Mouse (Mus musculus): ENCODE data around the gene Hectd1. TPM values are rescaled to one million over a fixed set of nuclear protein-coding genes. Genes with fewer than 3 reads are reported as not detected.
A peak's percentile ranks its signal among the peaks of the same experiment; 100 is the strongest.

The Hectd1 gene
- polyA plus RNA-seq, 1 experiment, result 31.2 TPM

GRCm38 (mm10) chr12:51835219-51835618 lies 5.9 kb upstream of the Hectd1 start:
- Histone ChIP-seq H3K4me3 (replicated peaks; ENCODE audit: control insufficient read depth, low read depth, low read length) (no peak overlapping the region), H3K4me1 (ENCODE audit: control insufficient read depth, insufficient read depth, low read length) (no peaks in the 10 kb centered on the region; the same call in 1 of the 2 replicates), H3K27ac (ENCODE audit: control insufficient read depth, insufficient read depth, low read depth, low read length, poor library complexity) (no peak overlapping the region)
- 27% methylated on average over 3 of the region's 3 CpGs for WGBS
- TF ChIP-seq CTCF (IDR thresholded peaks at IDR 0.05; ENCODE audit: control insufficient read depth, insufficient read depth, low read length) (no peak), POLR2A (IDR thresholded peaks at IDR 0.05; ENCODE audit: borderline replicate concordance, control insufficient read depth, low read depth, low read length) (no peak)

GRCm38 (mm10) chr12:51831931-51832330 lies 2.6 kb upstream of the Hectd1 start:
- 89% methylated on average over 13 of the region's 13 CpGs for WGBS
- Histone ChIP-seq H3K27ac (ENCODE audit: control insufficient read depth, insufficient read depth, low read depth, low read length, poor library complexity) (no peak overlapping the region), H3K4me1 (ENCODE audit: control insufficient read depth, insufficient read depth, low read length) (peaks cover 2% of the 10 kb centered on the region), H3K4me3 (replicated peaks; ENCODE audit: control insufficient read depth, low read depth, low read length) (no peak overlapping the region)
- no peak for TF ChIP-seq POLR2A (IDR thresholded peaks at IDR 0.05; ENCODE audit: borderline replicate concordance, control insufficient read depth, low read depth, low read length)
- no peak for TF ChIP-seq CTCF (IDR thresholded peaks at IDR 0.05; ENCODE audit: control insufficient read depth, insufficient read depth, low read length)

GRCm38 (mm10) chr12:51831296-51831695 lies 2.0 kb upstream of the Hectd1 start:
- H3K4me3 ChIP-seq (replicated peaks; ENCODE audit: control insufficient read depth, low read depth, low read length), result no peak overlapping the region
- 56% methylated on average over 3 of the region's 3 CpGs for WGBS
- H3K4me1 ChIP-seq (ENCODE audit: control insufficient read depth, insufficient read depth, low read length), result peaks cover 2% of the 10 kb centered on the region
- H3K27ac ChIP-seq (ENCODE audit: control insufficient read depth, insufficient read depth, low read depth, low read length, poor library complexity), result no peak overlapping the region
- TF ChIP-seq CTCF (IDR thresholded peaks at IDR 0.05; ENCODE audit: control insufficient read depth, insufficient read depth, low read length) (no peak), POLR2A (IDR thresholded peaks at IDR 0.05; ENCODE audit: borderline replicate concordance, control insufficient read depth, low read depth, low read length) (no peak)

GRCm38 (mm10) chr12:51830671-51831070 lies 1.3 kb upstream of the Hectd1 start:
- whole genome bisulfite sequencing, result 58% methylated on average over 1 of the region's 1 CpGs
- H3K4me3 ChIP-seq (replicated peaks; ENCODE audit: control insufficient read depth, low read depth, low read length), result peak overlapping the region; percentile 17
- H3K4me1 ChIP-seq (ENCODE audit: control insufficient read depth, insufficient read depth, low read length), result peaks cover 2% of the 10 kb centered on the region
- TF ChIP-seq CTCF (IDR thresholded peaks at IDR 0.05; ENCODE audit: control insufficient read depth, insufficient read depth, low read length) (no peak), POLR2A (IDR thresholded peaks at IDR 0.05; ENCODE audit: borderline replicate concordance, control insufficient read depth, low read depth, low read length) (no peak)
- no peak overlapping the region for H3K27ac ChIP-seq (ENCODE audit: control insufficient read depth, insufficient read depth, low read depth, low read length, poor library complexity)

- Histone ChIP-seq H3K27ac (ENCODE audit: control insufficient read depth, insufficient read depth, low read depth, low read length, poor library complexity) (peak overlapping the region; percentile 100), H3K4me1 (ENCODE audit: control insufficient read depth, insufficient read depth, low read length) (peaks cover 2% of the 10 kb centered on the region), H3K4me3 (replicated peaks; ENCODE audit: control insufficient read depth, low read depth, low read length) (peak overlapping the region; percentile 92)
- WGBS, result under 1% methylated on average over 12 of the region's 12 CpGs
- TF ChIP-seq POLR2A (IDR thresholded peaks at IDR 0.05; ENCODE audit: borderline replicate concordance, control insufficient read depth, low read depth, low read length) (no peak), CTCF (IDR thresholded peaks at IDR 0.05; ENCODE audit: control insufficient read depth, insufficient read depth, low read length) (no peak)
Measured at GRCm38 (mm10) chr12:51830077-51830402, 704 bp upstream of the Hectd1 start.

GRCm38 (mm10) chr12:51828716-51829289 lies 533 bp downstream of the Hectd1 start:
- H3K27ac ChIP-seq (ENCODE audit: control insufficient read depth, insufficient read depth, low read depth, low read length, poor library complexity), result peak overlapping the region; percentile 100
- peak overlapping the region; percentile 96 for H3K4me3 ChIP-seq (replicated peaks; ENCODE audit: control insufficient read depth, low read depth, low read length)
- TF ChIP-seq CTCF (IDR thresholded peaks at IDR 0.05; ENCODE audit: control insufficient read depth, insufficient read depth, low read length) (no peak), POLR2A (IDR thresholded peaks at IDR 0.05; ENCODE audit: borderline replicate concordance, control insufficient read depth, low read depth, low read length) (peak; percentile 24; the same call in 1 of the 2 replicates)
- under 1% methylated on average over 65 of the region's 66 CpGs for WGBS
- H3K4me1 ChIP-seq (ENCODE audit: control insufficient read depth, insufficient read depth, low read length), result peaks cover 2% of the 10 kb centered on the region

- H3K27ac ChIP-seq (ENCODE audit: control insufficient read depth, insufficient read depth, low read depth, low read length, poor library complexity), result peak overlapping the region; percentile 100
- peak overlapping the region; percentile 96 for H3K4me3 ChIP-seq (replicated peaks; ENCODE audit: control insufficient read depth, low read depth, low read length)
- WGBS, result 4% methylated on average over 6 of the region's 6 CpGs
- H3K4me1 ChIP-seq (ENCODE audit: control insufficient read depth, insufficient read depth, low read length), result peaks cover 2% of the 10 kb centered on the region
- no peak for TF ChIP-seq CTCF (IDR thresholded peaks at IDR 0.05; ENCODE audit: control insufficient read depth, insufficient read depth, low read length)
- no peak for TF ChIP-seq POLR2A (IDR thresholded peaks at IDR 0.05; ENCODE audit: borderline replicate concordance, control insufficient read depth, low read depth, low read length)
Measured at GRCm38 (mm10) chr12:51827958-51828650, 1.2 kb downstream of the Hectd1 start.

- H3K4me1 ChIP-seq (ENCODE audit: control insufficient read depth, insufficient read depth, low read length), result peaks cover 3% of the 10 kb centered on the region
- no peak overlapping the region for H3K27ac ChIP-seq (ENCODE audit: control insufficient read depth, insufficient read depth, low read depth, low read length, poor library complexity)
- 68% methylated on average over 2 of the region's 2 CpGs for WGBS
- H3K4me3 ChIP-seq (replicated peaks; ENCODE audit: control insufficient read depth, low read depth, low read length), result no peak overlapping the region
- peak; percentile 33; the same call in 1 of the 2 replicates for TF ChIP-seq CTCF (IDR thresholded peaks at IDR 0.05; ENCODE audit: control insufficient read depth, insufficient read depth, low read length)
- TF ChIP-seq POLR2A (IDR thresholded peaks at IDR 0.05; ENCODE audit: borderline replicate concordance, control insufficient read depth, low read depth, low read length), result no peak
Measured at GRCm38 (mm10) chr12:51825338-51825737, 4.0 kb downstream of the Hectd1 start.
